In the genomic region with DNA sequence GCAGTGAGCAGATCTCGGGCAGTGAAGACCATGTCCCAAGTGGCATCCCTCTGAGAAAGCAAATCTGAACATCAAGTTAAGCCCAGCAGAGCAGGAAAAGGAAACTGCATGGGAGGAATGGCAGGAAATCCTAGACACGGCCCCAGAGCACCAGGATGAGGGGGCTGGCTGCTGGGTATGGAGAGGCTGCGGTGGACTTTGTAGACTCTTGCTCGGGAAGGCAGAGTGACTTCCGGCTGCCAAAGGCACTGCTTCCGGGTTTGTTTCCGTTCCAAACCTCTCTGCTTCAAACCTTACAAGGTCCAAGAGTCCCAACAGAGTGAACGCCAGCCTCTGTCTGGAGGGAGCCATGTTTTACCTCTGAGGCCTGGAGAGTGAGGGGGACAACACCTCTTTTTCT, we compare ENCODE assay signal across 11 mouse cellular contexts. TPM values are rescaled to one million over a fixed set of nuclear protein-coding genes. Genes with fewer than 3 reads are reported as not detected.
DNase-seq lines count a peak whose midpoint lies in the region; ATAC-seq and TF ChIP-seq lines count a peak whose summit lies in the region.
"Had no signal": no experiment of that assay in that cellular context is flagged by ENCODE, and none has a peak within 500 bp of the region (broad histone marks: within the 10 kb centered on the region; RNA-seq: fewer than 3 reads in every experiment).

No protein-coding gene starts in this region.

- intact Hi-C loops in heart, adult 2 months (cut with DNase I) = loop anchor here (1.0 to 5.0 kb wide), 3 partner anchors 14 to 66 kb away; no protein-coding TSS in a partner anchor

- H3K27ac ChIP-seq in neural tube, embryonic 13.5 days (replicated peaks) = 0 out of 2 replicates have a peak overlapping the region, but pooled peaks have one; percentile 28
- no peak overlapping the region for H3K27ac ChIP-seq in neural tube, embryonic 15.5 days (replicated peaks)
- peak overlapping the region; percentile 66 for H3K27ac ChIP-seq in heart, adult 2 months
- peak overlapping the region; percentile 53; the same call in 1 of the 2 replicates for H3K27ac ChIP-seq in kidney, embryonic 14.5 days (ENCODE audit: low read depth, low read length)

- H3K4me3 ChIP-seq in neural tube, embryonic 13.5 days = no peak overlapping the region
- no peak overlapping the region for H3K4me3 ChIP-seq in neural tube, embryonic 15.5 days (replicated peaks)
- no peak overlapping the region for H3K4me3 ChIP-seq in heart, adult 2 months
- H3K4me3 ChIP-seq in kidney, embryonic 14.5 days (ENCODE audit: low read length) = no peak overlapping the region

- no peaks in the 10 kb centered on the region for H3K36me3 ChIP-seq in neural tube, embryonic 13.5 days
- H3K36me3 ChIP-seq in neural tube, embryonic 15.5 days = no peaks in the 10 kb centered on the region
- peaks cover 2% of the 10 kb centered on the region for H3K36me3 ChIP-seq in heart, adult 2 months (ENCODE audit: control insufficient read depth, insufficient read depth, low read length)
- no peaks in the 10 kb centered on the region for H3K36me3 ChIP-seq in kidney, embryonic 14.5 days (ENCODE audit: control insufficient read depth, insufficient read depth, low read length)

- no peak for TF ChIP-seq POLR2A in heart, adult 2 months (IDR thresholded peaks at IDR 0.05; ENCODE audit: insufficient read depth, low read depth, low read length)

- no peaks in the 10 kb centered on the region for H3K27me3 ChIP-seq in neural tube, embryonic 13.5 days
- H3K27me3 ChIP-seq in neural tube, embryonic 15.5 days (replicated peaks) = no peaks in the 10 kb centered on the region
- H3K27me3 ChIP-seq in heart, adult 2 months (ENCODE audit: control insufficient read depth, insufficient read depth, low read length) = no peaks in the 10 kb centered on the region
- H3K27me3 ChIP-seq in kidney, embryonic 14.5 days (ENCODE audit: control insufficient read depth, insufficient read depth, low read length) = no peaks in the 10 kb centered on the region

- H3K4me2 ChIP-seq in neural tube, embryonic 13.5 days = no peak overlapping the region
- H3K4me2 ChIP-seq in neural tube, embryonic 15.5 days = no peak overlapping the region
- no peak overlapping the region; the same call in 1 of the 2 replicates for H3K4me2 ChIP-seq in kidney, embryonic 14.5 days (replicated peaks; ENCODE audit: low read depth, low read length)

- no peaks in the 10 kb centered on the region for H3K9me3 ChIP-seq in neural tube, embryonic 13.5 days
- H3K9me3 ChIP-seq in neural tube, embryonic 15.5 days (replicated peaks) = no peaks in the 10 kb centered on the region
- no peaks in the 10 kb centered on the region for H3K9me3 ChIP-seq in kidney, embryonic 14.5 days (ENCODE audit: control insufficient read depth, low read length)

- no peak for ATAC-seq in neural tube, embryonic 13.5 days (ENCODE audit: low read depth)
- ATAC-seq in neural tube, embryonic 15.5 days (ENCODE audit: low FRiP score) = no peak
- no peak for ATAC-seq in kidney, embryonic 14.5 days (ENCODE audit: low FRiP score, low TSS enrichment)

- peak in 1 of 2 experiments; percentile 60 for DNase-seq in heart, adult 2 months
- DNase-seq in naive thymus-derived CD4-positive, alpha-beta T cell, adult 2 months (ENCODE audit: low read depth) = peak; percentile 60
- DNase-seq in adrenal gland, adult 8-10 months = no peak
- DNase-seq in layer of hippocampus, postnatal 14 days (ENCODE audit: low spot score in 2 of 2) = no peak
- DNase-seq in right cerebral cortex, postnatal 14 days = no peak

- TF ChIP-seq CTCF in heart, adult 2 months (IDR thresholded peaks at IDR 0.05) = no peak

- H3K9ac ChIP-seq in neural tube, embryonic 13.5 days = no peak overlapping the region
- no peak overlapping the region for H3K9ac ChIP-seq in neural tube, embryonic 15.5 days (replicated peaks)
- no peak overlapping the region for H3K9ac ChIP-seq in heart, adult 2 months (ENCODE audit: low read depth, low read length)
- no peak overlapping the region for H3K9ac ChIP-seq in kidney, embryonic 14.5 days (ENCODE audit: low read depth, low read length)

- 89% methylated on average over 8 of the region's 8 CpGs for WGBS in neural tube, embryonic 13.5 days
- WGBS in neural tube, embryonic 15.5 days = 87% methylated on average over 8 of the region's 8 CpGs
- 36% methylated on average over 8 of the region's 8 CpGs for WGBS in heart, adult 2 months
- 70% methylated on average over 8 of the region's 8 CpGs for WGBS in kidney, embryonic 14.5 days

- peaks cover 18% of the 10 kb centered on the region for H3K4me1 ChIP-seq in neural tube, embryonic 13.5 days (replicated peaks)
- H3K4me1 ChIP-seq in neural tube, embryonic 15.5 days = peaks cover 6% of the 10 kb centered on the region; the same call in 1 of the 2 replicates
- peaks cover 52% of the 10 kb centered on the region for H3K4me1 ChIP-seq in heart, adult 2 months (ENCODE audit: control insufficient read depth, insufficient read depth, low read length)
- H3K4me1 ChIP-seq in kidney, embryonic 14.5 days (ENCODE audit: control insufficient read depth, insufficient read depth, low read length) = peaks cover 63% of the 10 kb centered on the region

- H3K79me2 ChIP-seq in heart, adult 2 months (replicated peaks; ENCODE audit: control insufficient read depth, insufficient read depth, low read length) = no peaks in the 10 kb centered on the region

- TF ChIP-seq EP300 in heart, adult 2 months (IDR thresholded peaks at IDR 0.05; ENCODE audit: insufficient read depth, low read depth, low read length) = 0 out of 2 replicates have a peak, but pooled peaks have one; percentile 48

RNA-seq across cellular contexts. Expression of gene Ggta1, which starts 16.2 kb away (rescaled TPM):
- 8.7 and 8.8 TPM in 2 replicates for polyA plus RNA-seq in neural tube, embryonic 13.5 days (2015; fragmentation: Nextera tagmentation; extraction: Ambion mirVana)
- 7.4 and 14.2 TPM in 2 replicates for polyA plus RNA-seq in neural tube, embryonic 15.5 days (2015; fragmentation: Nextera tagmentation; extraction: Ambion mirVana)
- total RNA-seq in heart, adult 2 months (2021) = 10 to 100 TPM; 15.4 to 15.5 TPM
- polyA plus RNA-seq in heart, adult 2 months (2012; rRNA removed) = 8.6 and 16.0 TPM in 2 replicates
- 10.3 and 21.5 TPM in 2 replicates for polyA plus RNA-seq in kidney, embryonic 14.5 days (2014; fragmentation: Nextera tagmentation; extraction: Ambion mirVana)
- 10 to 100 TPM in 3 of 4 experiments, 1 to 10 TPM in 1; 8.8 to 14.1 (median 10.8) TPM for total RNA-seq in adrenal gland, adult 8-10 months (2022)
- 1 to 10 TPM; 2.8 to 3.8 TPM for total RNA-seq in layer of hippocampus, postnatal 14 days (2021)

RNA-seq across cellular contexts. Expression of gene 4930402F06Rik, which starts 49.8 kb away (rescaled TPM):
- polyA plus RNA-seq in neural tube, embryonic 13.5 days (2015; fragmentation: Nextera tagmentation; extraction: Ambion mirVana) = not detected in 2 replicates
- not detected in 2 replicates for polyA plus RNA-seq in neural tube, embryonic 15.5 days (2015; fragmentation: Nextera tagmentation; extraction: Ambion mirVana)
- not detected for total RNA-seq in heart, adult 2 months (2021)
- polyA plus RNA-seq in heart, adult 2 months (2012; rRNA removed) = not detected in 2 replicates
- not detected in 2 replicates for polyA plus RNA-seq in kidney, embryonic 14.5 days (2014; fragmentation: Nextera tagmentation; extraction: Ambion mirVana)
- not detected for total RNA-seq in adrenal gland, adult 8-10 months (2022)
- not detected for total RNA-seq in layer of hippocampus, postnatal 14 days (2021)
- total RNA-seq: hematopoietic stem cell, adult 5-6 weeks; neutrophil, adult 5-6 weeks had no signal
- polyA plus RNA-seq: limb, embryonic 14.5 days had no signal
